Mouse (Mus musculus) layer of hippocampus, postnatal 14 days (tissue): ENCODE measurements around the gene Lbh. TPM values are rescaled to one million over a fixed set of nuclear protein-coding genes. Genes with fewer than 3 reads are reported as not detected.

ENCODE experiments used
- DNase-seq, 2 experiments: peaks; one replicate each; pipeline ENCODE4 v3.0.0; 2021 to 2022; ENCODE audit warnings: low spot score in 2 of 2, mixed read lengths in 1 of 2
- total RNA-seq, 2 experiments: library from RNA; stranded (reverse); gene quantifications; 2 replicates each; pipeline ENCODE4 v1.2.3; 2021

Lbh gene
- total RNA-seq, 2 experiments from 2014 or later, result 41.2 to 44.2 TPM

- no peak for DNase-seq
Measured at GRCm38 (mm10) chr17:72937204-72937603, 19.1 kb downstream of the Lbh start.

DNA sequence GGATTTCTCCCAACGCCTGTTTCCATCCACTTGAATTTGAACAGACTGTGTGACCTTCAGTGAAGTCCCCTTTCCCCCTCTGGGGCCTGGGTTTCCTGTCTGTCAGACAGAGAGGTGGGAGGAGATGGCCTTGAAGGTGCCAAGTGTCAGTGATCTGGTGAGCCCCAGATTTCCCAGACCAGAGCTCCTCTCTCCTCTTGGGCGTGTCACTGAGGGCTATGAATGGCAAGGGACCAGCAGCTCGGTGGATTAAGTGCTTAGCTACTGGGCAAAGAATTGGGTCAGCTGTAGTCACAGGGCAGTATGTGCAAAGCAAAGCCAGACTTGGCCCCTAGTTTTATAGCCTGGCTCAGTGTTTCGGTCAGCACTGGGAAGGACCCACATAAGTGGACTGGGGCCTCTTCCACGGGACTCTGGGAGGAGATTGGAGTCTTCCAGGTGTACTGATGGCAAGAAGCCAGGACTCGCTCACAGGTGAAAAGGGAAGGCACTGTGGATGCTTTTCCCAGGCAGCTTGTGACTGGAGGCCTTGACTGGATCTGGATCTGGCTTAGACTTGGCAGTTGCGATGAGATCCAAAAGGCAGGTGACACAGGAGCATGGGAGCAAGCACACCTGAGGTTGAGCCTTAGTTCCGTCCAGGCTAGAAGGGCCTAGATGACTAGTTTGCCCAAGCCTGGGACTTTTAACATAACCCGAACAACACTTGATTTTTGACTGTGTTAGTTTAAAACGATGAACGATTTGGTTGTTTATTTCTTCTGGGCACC lies 20.1 kb downstream of the Lbh start:
- no peak for DNase-seq

DNA sequence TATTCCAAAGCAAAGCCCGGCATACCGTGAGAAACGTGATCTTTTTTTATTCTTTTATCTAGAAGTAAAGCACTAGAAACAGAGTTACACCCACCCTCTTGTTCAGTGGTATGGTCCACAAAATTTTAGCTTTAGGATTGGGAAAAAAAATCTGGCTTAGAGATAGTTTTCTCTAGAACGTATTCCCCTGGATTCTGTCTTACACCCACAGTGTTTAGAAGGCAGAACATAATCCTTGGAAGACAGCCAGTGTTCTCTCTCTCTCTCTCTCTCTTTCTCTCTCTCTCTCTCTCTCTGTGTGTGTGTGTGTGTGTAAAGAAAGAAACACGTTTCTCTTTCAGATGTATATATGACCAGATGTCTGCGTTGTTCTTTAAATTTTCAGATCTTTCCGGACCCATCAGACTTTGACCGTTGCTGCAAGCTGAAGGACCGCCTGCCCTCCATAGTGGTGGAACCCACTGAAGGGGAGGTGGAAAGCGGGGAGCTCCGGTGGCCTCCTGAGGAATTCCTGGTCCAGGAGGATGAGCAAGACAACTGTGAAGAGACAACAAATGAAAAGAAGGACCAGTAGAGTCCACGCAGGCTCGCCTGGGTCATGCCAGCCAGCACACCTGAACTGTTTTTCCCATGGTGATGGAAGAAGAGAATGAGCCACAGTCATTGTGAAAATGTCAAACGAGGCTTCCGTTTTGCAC lies 20.9 kb downstream of the Lbh start:
- no peak for DNase-seq

GRCm38 (mm10) chr17:72939569-72939899 lies 21.4 kb downstream of the Lbh start:
- no peak for DNase-seq

DNA sequence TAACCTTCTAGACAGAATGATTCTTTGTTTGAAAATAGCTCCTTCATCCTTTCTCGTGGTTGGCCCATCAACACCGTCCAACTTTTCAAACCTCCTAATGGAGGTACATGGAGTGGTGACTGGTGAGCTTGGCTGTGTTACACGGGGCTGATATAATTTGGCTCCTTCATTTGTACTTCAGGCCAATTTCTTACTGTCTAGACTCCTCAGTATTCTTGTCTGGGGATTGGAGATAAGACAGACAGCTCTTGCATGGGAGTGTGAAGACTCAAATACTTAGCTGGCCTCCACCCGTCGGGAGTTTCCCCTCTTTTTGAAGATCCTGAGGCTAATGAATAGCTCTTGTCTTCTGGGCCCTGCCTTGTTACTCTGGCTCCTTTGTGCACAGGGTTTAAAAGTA lies 26.3 kb downstream of the Lbh start:
- no peak for DNase-seq

- DNase-seq, result no peak
Measured at GRCm38 (mm10) chr17:72947111-72947859, 29.2 kb downstream of the Lbh start.

GRCm38 (mm10) chr17:72948119-72948518 lies 30.0 kb downstream of the Lbh start:
- DNase-seq, result no peak

GRCm38 (mm10) chr17:72949247-72949701 lies 31.2 kb downstream of the Lbh start:
- no peak for DNase-seq

- DNase-seq, result no peak
Measured at GRCm38 (mm10) chr17:72951331-72951730, 33.2 kb downstream of the Lbh start.

DNA sequence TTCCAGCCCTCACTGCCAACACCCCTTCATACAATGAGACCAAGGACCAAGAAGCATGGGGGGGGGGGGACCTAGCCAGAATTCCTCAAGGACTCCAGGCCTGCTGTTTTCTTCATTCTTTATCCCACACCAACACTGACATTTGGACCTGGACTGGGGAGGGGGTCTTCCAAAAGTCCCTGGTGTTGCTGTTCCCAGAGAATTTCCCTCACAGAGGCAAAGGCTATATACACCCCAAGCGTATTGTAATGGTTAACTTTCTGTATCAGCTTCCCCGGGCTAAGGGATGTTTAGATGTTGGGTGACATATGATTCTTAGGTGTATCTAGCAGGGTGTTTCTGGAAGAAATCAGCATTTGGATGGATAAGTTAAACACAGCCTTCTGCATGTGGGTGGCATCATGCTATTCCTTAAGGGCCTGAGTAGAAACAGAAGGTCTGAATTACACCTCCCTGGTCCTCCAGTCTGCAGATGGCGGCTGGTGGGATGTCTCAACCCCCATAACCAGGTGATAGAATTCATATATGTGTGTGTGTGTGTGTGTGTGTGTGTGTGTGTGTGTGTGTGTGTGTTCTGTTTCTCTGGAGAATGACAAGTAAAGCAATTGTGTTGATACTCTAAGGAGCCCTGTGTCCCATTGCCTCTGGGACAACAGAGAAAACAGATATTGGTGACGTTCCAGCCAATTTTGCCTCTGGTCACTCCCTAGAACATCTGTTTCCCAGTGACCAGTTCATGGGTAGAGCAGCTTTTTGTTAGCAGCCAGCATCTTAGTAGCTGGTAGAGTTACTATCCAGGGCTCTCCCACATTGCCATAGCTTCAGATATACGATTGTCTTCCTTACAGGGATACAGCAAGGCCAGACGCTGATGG lies 35.9 kb downstream of the Lbh start:
- DNase-seq, result no peak

DNA sequence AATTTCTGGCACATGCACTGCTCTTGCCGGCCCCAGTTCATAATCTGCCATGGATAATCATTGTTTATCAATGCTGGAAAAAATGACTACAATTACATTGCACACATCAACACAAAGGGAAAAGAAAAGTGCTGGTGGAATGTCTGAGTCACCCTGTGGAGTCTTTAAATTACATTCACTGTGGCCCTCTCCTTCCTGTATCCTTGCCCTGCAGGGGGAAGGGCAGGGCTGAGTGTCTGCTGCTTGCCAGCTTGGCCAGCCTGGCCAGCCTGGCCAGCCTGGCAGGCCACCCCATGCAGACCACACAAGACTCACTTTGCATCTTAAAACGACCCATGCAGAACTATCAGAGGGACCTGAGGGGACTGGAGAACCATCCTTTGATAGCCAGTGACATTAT lies 37.4 kb downstream of the Lbh start:
- DNase-seq, result no peak

GRCm38 (mm10) chr17:72957016-72957415 lies 38.9 kb downstream of the Lbh start:
- no peak for DNase-seq

- DNase-seq, result no peak
Measured at GRCm38 (mm10) chr17:72958886-72959285, 40.8 kb downstream of the Lbh start.

- no peak for DNase-seq
Measured at GRCm38 (mm10) chr17:72959497-72960039, 41.5 kb downstream of the Lbh start.

DNA sequence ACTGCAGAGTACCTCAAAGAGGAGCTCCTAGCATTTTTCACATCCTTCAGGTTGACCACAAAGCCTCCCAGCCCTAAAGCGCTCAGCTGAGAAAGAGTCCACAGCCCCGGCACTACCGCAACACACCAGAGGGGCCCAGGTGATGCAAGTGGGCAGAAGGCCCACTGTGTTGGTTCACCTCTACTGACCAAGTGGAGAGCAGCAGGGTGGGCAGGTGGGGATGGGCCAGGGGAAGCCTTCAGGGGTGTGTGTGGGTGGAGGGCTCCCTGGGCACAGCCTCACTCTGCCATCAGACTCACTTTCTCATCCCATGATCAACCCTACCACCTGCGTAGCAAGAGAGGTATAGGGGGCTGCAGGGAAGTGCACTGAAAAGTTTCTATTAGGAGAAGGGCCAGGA lies 42.1 kb downstream of the Lbh start:
- DNase-seq, result no peak

DNA sequence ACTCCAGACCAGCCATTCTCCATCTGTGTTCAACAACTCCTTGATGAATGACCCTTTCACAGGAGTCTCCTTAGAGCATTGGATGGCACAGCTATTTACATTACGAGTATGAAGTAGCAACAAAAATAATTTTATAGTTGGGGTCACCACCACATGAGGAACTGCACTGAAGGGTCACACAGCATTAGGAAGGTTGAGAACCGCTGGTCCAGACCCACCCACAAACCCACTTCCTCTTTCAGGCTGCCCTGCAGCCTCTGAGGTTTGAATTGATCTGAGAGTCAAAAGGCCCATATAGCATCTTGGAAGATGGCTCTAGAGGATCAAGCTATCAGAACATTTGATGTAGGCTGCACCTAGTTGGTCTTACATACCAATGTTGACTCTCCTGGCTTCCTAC lies 42.8 kb downstream of the Lbh start:
- no peak for DNase-seq

- no peak for DNase-seq
Measured at GRCm38 (mm10) chr17:72961953-72962630, 44.0 kb downstream of the Lbh start.

GRCm38 (mm10) chr17:72965687-72966086 lies 47.6 kb downstream of the Lbh start:
- DNase-seq, result no peak

DNA sequence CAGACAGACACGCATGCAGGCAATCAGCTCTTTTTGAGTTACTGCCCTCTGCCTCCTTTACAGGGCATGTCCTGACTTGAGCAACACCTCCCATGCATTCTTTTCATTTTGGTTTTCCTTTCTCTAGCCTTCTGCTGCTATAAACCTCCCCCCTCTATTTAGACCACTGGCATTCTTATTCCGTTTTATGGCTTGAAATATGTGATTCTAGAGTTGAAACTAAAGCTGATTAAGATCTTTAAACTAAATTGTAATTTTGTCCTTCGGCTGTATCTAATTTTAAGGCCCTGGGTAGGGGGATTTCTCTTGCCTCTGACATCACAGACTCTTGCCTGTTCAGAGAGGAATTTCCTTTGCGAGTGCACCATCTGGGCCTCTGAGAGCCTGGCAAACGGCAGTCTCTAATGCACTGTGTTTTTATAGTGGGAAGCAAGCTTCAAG lies 48.0 kb downstream of the Lbh start:
- DNase-seq, result peak in 1 of 2 experiments; percentile 15

DNA sequence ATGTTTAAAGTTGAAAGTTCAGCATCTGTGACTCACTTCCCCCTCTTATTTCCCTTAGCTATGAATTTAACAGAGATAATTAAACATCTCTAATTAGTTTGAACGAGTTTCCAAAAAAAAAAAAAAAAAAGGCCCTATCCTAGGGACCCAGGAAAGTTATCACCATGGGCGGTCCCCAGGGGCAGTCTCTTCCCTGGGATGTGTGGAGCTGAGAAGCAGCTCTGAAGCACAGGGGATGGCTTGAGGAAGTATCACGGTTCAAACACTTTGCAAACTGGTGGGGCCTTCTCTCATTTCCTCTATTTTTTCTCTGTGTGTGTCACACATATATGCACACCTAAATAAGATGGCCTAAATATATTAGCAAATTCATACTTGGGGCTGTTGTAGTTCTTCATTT lies 48.8 kb downstream of the Lbh start:
- DNase-seq, result no peak
